Mouse (Mus musculus) urinary bladder, postnatal 36 days (tissue): Measurements from ENCODE around the gene Zbtb45.

Source experiments
- DNase-seq, 2 experiments: peaks; one replicate each; pipeline ENCODE4 v3.0.0; 2022; ENCODE audit warnings: low spot score in 2 of 2, mixed read lengths in 1 of 2

Zbtb45 gene

GRCm38 (mm10) chr7:12998851-12999250 lies 11.0 kb downstream of the Zbtb45 start, which contains the start of gene Trim28:
TSS of gene Trim28 (plus strand) at chr7:12999114.
- no peak for DNase-seq

- DNase-seq, result no peak
Observed at GRCm38 (mm10) chr7:12998053-12998452, 11.8 kb downstream of the Zbtb45 start, which contains the start of gene Slc27a5. TSS of gene Slc27a5 (minus strand) at chr7:12998192.

- no peak for DNase-seq
Observed at GRCm38 (mm10) chr7:12997230-12997629, 12.6 kb downstream of the Zbtb45 start.

- DNase-seq, result no peak
Observed at GRCm38 (mm10) chr7:12995862-12996261, 14.0 kb downstream of the Zbtb45 start.

DNA sequence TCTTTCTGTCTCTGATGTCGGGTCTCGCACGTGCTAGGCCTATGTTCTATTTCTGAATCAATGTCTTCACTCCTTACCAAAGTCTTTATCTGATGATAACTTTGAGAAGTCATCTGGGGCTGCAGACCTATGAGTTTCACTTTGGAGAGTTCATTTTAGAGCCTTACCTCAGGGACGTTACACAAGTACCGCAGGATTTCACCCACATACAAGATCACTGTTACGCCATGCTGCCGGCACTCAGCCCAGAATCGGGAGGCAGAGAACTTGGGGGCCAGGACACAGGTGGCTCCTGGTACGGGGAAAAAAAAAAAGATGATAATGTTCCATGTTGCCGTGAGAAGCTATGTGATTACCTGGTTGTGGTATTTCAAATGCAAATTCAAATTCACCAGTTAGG lies 16.7 kb downstream of the Zbtb45 start:
- no peak for DNase-seq

DNA sequence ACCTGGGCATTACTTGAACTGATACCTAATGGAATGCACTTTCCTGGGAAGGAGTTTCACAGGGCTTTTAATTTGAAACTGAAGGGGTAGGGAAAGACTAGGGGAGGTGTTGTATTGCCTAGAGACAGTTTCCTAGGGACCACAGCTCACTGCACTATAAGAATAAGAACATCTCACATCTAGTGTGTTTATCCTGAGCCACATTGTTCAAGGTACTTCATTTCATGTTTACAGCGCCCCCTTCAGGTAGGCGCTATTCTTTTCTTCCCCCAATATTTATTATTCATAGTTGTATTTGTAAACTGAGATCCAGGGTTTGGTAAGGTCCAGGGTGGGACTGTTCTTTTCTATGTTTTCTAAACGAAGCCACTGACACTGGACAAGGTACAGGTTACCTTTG lies 17.6 kb downstream of the Zbtb45 start:
- DNase-seq, result no peak

DNA sequence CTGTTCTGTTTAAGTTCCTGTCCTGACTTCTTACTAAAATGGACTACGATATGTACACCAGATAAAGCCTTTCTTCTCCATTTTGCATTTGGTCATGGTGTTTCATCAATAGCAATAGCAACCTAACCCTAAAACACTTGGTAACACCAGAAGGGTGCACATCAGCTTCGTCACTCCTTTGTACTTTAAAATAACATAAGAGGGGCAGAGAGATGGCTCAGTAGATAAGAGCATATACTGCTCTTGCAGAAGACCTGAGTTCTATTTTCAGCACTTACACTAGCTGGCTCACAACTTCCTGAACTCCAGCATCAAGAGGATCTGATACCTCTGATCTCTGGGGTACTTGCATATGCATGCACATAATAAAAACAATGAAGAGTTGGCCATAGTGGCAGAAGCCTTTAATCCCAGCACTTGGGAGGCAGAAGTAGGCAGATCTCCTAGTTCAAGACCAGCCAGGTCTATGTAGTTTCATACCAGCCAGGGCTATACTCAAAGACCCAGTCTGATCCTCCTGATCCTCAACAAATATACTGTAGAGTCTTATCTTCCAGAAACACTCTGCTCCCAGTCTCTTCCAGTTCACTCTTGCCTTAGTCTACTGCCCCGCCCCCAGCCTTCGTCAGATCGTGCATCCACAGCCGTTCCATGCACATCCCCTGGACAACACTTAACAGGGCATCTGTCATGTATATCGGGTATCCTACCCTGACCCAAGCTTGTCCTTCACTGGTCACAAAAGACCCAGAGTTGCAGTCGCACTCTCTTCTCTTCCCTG lies 22.2 kb downstream of the Zbtb45 start:
- no peak for DNase-seq

- no peak for DNase-seq
Observed at GRCm38 (mm10) chr7:12986906-12987305, 22.9 kb downstream of the Zbtb45 start.

DNA sequence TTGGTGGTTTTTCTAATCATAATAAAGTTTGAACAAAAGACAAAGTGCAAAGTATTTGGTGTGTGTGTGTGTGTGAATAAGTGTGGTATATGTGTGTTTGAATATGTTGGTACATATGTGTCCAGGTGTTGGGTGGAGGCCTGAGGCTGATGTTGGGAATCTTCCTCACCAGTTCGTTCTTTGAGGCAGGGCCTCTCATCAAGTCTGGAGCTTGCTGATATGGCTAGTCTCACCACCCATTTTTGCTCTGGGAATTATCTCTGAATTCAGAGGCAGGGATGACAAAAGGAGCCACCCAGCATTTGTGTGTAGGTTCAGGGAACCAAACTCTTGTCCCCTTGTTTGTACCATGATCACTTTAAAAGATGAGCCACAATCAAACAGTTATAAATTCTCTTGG lies 24.1 kb downstream of the Zbtb45 start:
- DNase-seq, result no peak

GRCm38 (mm10) chr7:12980291-12980690 lies 29.5 kb downstream of the Zbtb45 start:
- no peak for DNase-seq

DNA sequence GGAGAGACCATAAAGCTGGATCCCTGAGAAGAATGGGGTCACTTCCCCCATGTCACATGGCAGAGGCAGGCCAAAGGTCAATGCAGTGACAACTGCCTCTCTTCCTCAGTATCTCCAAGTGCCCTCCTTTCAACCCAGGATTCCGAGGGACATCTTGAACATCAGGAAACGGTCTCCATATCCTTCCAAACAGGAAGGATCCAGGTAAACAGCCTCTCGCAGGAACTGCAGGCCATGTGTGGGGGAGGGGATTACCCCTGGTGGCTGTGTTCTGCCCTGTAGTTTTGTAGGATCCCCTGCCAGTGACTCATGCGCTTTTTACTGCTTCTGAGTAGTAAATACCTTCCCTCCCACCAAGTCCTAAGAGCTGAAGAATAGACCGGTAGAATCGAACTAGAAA lies 30.1 kb downstream of the Zbtb45 start:
- no peak for DNase-seq

DNA sequence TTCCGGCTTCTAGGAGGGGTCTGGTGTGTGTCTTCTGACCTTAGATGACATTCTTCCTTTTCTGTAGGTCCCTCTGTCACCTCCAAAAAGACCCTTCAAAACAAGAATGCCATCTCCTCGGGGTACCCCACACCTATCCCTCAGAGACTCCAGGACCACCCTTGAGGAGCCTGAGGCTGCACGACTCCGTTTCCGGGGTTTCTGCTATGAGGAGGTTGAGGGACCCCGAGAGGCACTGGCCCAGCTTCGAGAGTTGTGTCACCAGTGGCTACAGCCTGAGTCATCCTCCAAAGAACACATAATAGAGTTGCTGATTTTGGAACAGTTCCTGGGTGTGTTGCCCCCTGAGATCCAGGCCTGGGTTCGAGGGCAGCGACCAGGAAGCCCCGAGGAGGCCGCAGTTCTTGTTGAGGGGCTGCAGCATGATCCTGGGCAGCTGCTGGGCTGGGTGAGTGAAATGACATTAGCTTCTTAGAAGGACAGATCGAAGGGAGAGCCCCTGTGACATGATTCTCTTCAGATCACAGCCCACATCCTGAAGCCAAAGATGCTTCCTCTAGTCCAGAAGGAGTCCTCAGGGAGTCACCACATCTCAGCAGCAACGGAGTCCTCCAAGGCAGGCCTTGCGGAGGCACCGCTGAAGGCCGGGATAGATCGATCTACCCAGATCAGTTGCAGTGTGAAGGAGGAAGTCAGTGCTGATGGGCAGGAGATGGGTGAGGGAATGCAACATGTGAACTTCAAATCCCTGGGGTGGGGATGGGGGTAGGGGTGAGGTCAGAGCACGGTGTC lies 30.7 kb downstream of the Zbtb45 start:
- DNase-seq, result no peak

DNA sequence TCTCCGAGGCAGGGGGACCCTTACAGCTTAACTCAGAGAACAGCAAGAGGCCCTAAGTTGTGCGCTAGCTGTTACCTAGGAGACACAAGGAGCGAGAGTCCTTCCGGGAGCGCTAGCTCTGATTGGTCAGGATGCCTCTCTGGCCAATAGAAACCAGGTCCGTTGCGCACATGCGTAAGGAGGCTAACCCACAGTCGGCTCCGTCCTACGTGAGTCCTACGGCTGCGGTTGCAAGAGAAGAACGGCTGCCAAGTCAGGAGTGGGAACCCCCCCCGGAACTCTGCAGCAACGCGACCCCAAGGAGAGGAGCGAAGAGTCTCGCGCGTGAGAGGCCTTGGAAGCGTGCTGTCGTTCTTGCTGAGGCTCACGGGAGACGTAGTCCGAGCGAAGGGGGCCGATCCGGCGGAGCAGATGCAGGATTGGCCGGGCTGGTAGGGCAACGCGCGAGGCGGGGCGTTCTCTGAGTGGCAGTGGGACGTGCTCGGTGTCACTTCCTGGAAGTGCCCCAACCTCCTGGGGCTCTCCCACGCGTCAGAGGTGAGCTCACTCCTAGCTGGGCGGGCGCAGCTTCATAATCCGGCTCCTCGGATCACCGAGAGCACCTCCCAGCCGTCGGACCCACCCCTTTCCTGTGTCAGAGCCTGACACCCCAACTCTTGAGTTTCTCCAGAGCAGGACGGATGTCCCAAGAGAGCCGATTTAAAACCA lies 32.0 kb downstream of the Zbtb45 start, which contains the start of gene Zfp446:
Gene Zfp446, plus strand, starts transcription at position 167 of the 708 bp plus-strand sequence.
- DNase-seq, result peak; percentile 95 to 99

- DNase-seq, result no peak
Observed at GRCm38 (mm10) chr7:12970906-12971305, 38.9 kb downstream of the Zbtb45 start.

- peak; percentile 50 to 57 for DNase-seq
Observed at GRCm38 (mm10) chr7:12966104-12966845, 43.6 kb downstream of the Zbtb45 start.

GRCm38 (mm10) chr7:12965678-12966091 lies 44.1 kb downstream of the Zbtb45 start, which contains the start of gene Zfp324:
TSS of gene Zfp324 (plus strand) at chr7:12965838.
- peak; percentile 84 to 92 for DNase-seq

DNA sequence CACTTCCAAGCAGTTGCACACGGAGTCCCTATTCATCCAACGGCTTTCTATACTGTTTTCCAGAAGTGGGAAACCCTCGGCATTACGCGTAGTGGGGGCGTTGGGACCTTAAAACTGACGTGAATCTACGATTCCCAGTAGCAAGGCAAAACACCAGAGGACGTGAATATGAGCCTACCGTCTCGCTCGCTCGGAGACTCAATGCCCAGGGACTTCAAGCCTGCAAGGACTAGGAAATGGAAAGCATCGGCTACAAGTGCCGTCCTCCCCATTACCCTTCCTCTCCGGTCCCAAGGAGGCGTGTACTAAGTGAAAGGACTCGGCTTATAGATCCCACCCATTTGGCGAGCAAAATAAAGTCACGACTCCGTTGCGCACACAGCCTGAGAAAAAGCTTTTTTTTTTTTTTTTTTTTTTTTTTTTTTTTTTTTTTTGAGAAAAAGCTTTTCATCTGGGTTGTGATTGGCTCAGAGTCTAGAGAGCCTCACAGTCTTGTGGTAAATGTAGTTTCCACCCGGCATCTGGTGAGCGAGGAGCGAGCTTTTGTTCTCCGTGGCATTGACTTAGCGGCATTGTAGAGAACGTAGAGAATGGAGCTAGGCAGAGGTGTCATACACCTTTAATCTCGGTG lies 48.2 kb downstream of the Zbtb45 start:
- DNase-seq, result peak in 1 of 2 experiments; percentile 27

DNA sequence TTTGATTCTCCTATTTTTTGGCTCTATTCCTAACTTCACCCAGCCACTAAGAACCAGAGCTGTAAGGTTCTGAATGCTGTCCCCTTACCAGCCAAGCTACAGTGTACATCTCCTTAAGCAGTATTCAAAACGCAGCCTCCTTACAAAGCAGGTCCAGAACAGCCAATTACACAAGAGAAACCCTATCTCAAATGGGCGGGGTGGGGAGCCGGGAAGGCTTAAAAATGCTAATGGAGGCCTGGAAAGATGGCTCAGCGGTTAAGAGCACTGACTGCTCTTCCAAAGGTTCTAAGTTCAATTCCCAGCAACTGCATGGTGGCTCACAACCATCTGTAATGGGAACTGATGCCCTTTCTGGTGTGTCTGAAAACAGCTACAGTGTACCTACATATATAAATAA lies 50.1 kb downstream of the Zbtb45 start:
- DNase-seq, result no peak

DNA sequence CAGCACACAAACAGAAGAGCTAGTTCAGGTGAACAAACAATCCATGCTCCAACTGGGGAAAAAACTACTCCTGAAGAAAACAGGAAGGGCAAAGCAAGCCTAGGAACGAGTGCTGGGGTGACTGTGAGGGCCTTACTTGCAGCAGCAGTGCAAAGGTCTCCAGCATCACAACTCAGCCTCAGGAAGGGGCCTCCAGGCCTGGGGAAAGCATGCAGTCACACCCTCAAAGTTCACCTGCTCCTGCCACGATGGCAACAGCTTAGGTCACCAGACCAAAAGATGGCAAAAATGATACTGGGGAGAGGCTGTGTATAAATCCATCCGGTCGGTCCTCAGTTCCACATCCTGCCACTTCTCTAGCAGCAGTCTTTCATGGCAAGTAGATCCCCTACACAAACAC lies 50.9 kb downstream of the Zbtb45 start:
- no peak for DNase-seq

- no peak for DNase-seq
Observed at GRCm38 (mm10) chr7:12957511-12957910, 52.3 kb downstream of the Zbtb45 start.

DNA sequence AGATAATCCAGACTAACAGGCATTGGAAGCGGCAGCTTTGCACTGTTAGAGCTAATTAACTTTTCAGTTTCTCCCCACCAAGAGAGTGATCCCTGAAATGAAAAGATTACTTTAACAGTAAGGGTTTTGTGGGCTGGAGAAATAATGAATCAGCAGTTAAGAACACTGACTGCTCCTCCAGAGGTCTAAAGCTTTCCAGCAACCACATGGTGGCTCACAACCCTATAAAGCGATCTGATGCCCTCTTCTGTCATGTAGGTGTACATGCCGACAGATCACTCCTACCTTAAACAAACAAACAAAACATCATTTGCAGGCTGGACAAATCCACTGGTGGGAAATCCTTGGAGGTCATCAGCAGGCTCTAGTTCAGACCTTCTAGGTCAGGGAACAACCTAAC lies 54.9 kb downstream of the Zbtb45 start:
- DNase-seq, result no peak
